Mouse (Mus musculus) kidney, embryonic 16.5 days (tissue): Measurements from ENCODE around the gene Klf15. TPM values are rescaled to one million over a fixed set of nuclear protein-coding genes. Genes with fewer than 3 reads are reported as not detected.
A peak's percentile ranks its signal among the peaks of the same experiment; 100 is the strongest.

ENCODE experiments used
- ATAC-seq: fragments of 200-750 bp; cut with Nextera tagmentation; 2 replicates; pipeline ENCODE4 v1.8.0; 2017; ENCODE audit warnings: moderate TSS enrichment; ENCODE audit not compliant: low FRiP score, low TSS enrichment
- H3K27ac ChIP-seq: fragments of 300-500 bp; sonication (generic); 2 replicates; pipeline ENCODE4 v1.5.1; 2014; ENCODE audit warnings: low read length
- H3K27me3 ChIP-seq: fragments of 300-500 bp; sonication (generic); 2 replicates; pipeline ENCODE4 v1.6.1; 2014; ENCODE audit warnings: low read length, control low read depth, mixed read lengths; ENCODE audit not compliant: insufficient read depth
- H3K36me3 ChIP-seq: fragments of 300-500 bp; sonication (generic); 2 replicates; pipeline ENCODE4 v1.6.1; 2014; ENCODE audit warnings: low read length, control low read depth, mixed read lengths; ENCODE audit not compliant: insufficient read depth
- H3K4me1 ChIP-seq: fragments of 300-500 bp; sonication (generic); 2 replicates; pipeline ENCODE4 v1.6.1; 2014; ENCODE audit warnings: low read length, control low read depth, mixed read lengths; ENCODE audit not compliant: insufficient read depth
- H3K4me2 ChIP-seq: fragments of 300-500 bp; sonication (generic); replicated peaks from 2 replicates; pipeline ENCODE4 v1.6.1; 2014; ENCODE audit warnings: low read depth, low read length
- H3K4me3 ChIP-seq: fragments of 300-500 bp; sonication (generic); 2 replicates; pipeline ENCODE4 v1.5.1; 2014; ENCODE audit warnings: mild to moderate bottlenecking, low read length
- H3K9ac ChIP-seq: fragments of 300-500 bp; sonication (generic); replicated peaks from 2 replicates; pipeline ENCODE4 v1.6.1; 2014; ENCODE audit warnings: low read length
- H3K9me3 ChIP-seq: fragments of 300-500 bp; sonication (generic); 2 replicates; pipeline ENCODE4 v1.6.1; 2016; ENCODE audit warnings: low read length, control low read depth
- WGBS: fragments of 180-500 bp; shearing (Covaris S2); extraction: QIAGEN DNeasy Blood & Tissue Kit; methylation state at CpG from one replicate; pipeline ENCODE4 v1.1.7; 2014; 5-methylcytosine and 5-hydroxymethylcytosine counted together
- polyA plus RNA-seq: library from polyadenylated mRNA; unstranded; fragments of >200 nt; fragmentation: Nextera tagmentation; extraction: Ambion mirVana; gene quantifications from 2 replicates; pipeline ENCODE4 v1.2.1, GENCODE M21; 2015

Klf15 gene
- 16.1 TPM in 2 replicates for polyA plus RNA-seq

- peak within 1 kb of the TSS; percentile 76 for H3K9ac ChIP-seq
- WGBS: under 1% methylated on average over 64 of the region's 70 CpGs
- H3K36me3 ChIP-seq: peaks cover 4% of the 10 kb centered on the region; the same call in 1 of the 2 replicates
- peak within 1 kb of the TSS; percentile 71 for H3K4me3 ChIP-seq
- H3K4me2 ChIP-seq: peak within 1 kb of the TSS; percentile 100
- peak within 1 kb of the TSS; percentile 7 for H3K27ac ChIP-seq
- H3K9me3 ChIP-seq: no peaks in the 10 kb centered on the region
- peak; percentile 78 for ATAC-seq
- H3K4me1 ChIP-seq: peaks cover 13% of the 10 kb centered on the region
- H3K27me3 ChIP-seq: peaks cover 17% of the 10 kb centered on the region
Measured at GRCm38 (mm10) chr6:90462181-90462706, at the start of gene Klf15. Gene Klf15 (plus strand): TSS chr6:90462576.

- Histone ChIP-seq H3K9ac (0 out of 2 replicates have a peak overlapping the region, but pooled peaks have one; percentile 28), H3K4me3 (peak overlapping the region; percentile 29), H3K4me2 (peak overlapping the region; percentile 55), H3K9me3 (no peaks in the 10 kb centered on the region), H3K27me3 (peaks cover 9% of the 10 kb centered on the region), H3K27ac (no peak overlapping the region), H3K4me1 (peaks cover 4% of the 10 kb centered on the region; the same call in 1 of the 2 replicates), H3K36me3 (no peaks in the 10 kb centered on the region)
- WGBS: 6% methylated on average over 14 of the region's 14 CpGs
- peak; percentile 86 for ATAC-seq
Measured at GRCm38 (mm10) chr6:90422565-90422964, 39.8 kb upstream of the Klf15 start.

- WGBS: 74% methylated on average over 3 of the region's 3 CpGs
- Histone ChIP-seq H3K4me1 (peaks cover 12% of the 10 kb centered on the region; the same call in 1 of the 2 replicates), H3K36me3 (no peaks in the 10 kb centered on the region), H3K9ac (no peak overlapping the region), H3K4me2 (no peak overlapping the region), H3K27ac (no peak overlapping the region), H3K9me3 (no peaks in the 10 kb centered on the region), H3K27me3 (peaks cover 14% of the 10 kb centered on the region), H3K4me3 (no peak overlapping the region)
- no peak for ATAC-seq
Measured at GRCm38 (mm10) chr6:90425361-90425760, 37.0 kb upstream of the Klf15 start.

- 79% methylated on average over 4 of the region's 4 CpGs for WGBS
- Histone ChIP-seq H3K9me3 (no peaks in the 10 kb centered on the region), H3K4me1 (peaks cover 12% of the 10 kb centered on the region; the same call in 1 of the 2 replicates), H3K9ac (no peak overlapping the region), H3K36me3 (no peaks in the 10 kb centered on the region), H3K4me3 (no peak overlapping the region), H3K4me2 (no peak overlapping the region), H3K27ac (no peak overlapping the region), H3K27me3 (peaks cover 14% of the 10 kb centered on the region)
- ATAC-seq: no peak
Measured at GRCm38 (mm10) chr6:90426003-90426402, 36.4 kb upstream of the Klf15 start.

- under 1% methylated on average over 31 of the region's 31 CpGs for WGBS
- Histone ChIP-seq H3K4me3 (peak within 1 kb of the TSS; percentile 50), H3K4me2 (peak within 1 kb of the TSS; percentile 87), H3K27ac (no peak within 1 kb of the TSS; the same call in 1 of the 2 replicates), H3K36me3 (no peaks in the 10 kb centered on the region), H3K4me1 (peaks cover 8% of the 10 kb centered on the region; the same call in 1 of the 2 replicates), H3K27me3 (peaks cover 14% of the 10 kb centered on the region), H3K9ac (peak within 1 kb of the TSS; percentile 64), H3K9me3 (no peaks in the 10 kb centered on the region)
- ATAC-seq: peak; percentile 87
Measured at GRCm38 (mm10) chr6:90428380-90428974, 33.9 kb upstream of the Klf15 start, which contains the start of gene Cfap100. Gene Cfap100 (minus strand): TSS chr6:90428797.

GRCm38 (mm10) chr6:90429911-90430310, 32.5 kb upstream of the Klf15 start:
- Histone ChIP-seq H3K4me2 (no peak overlapping the region), H3K9ac (no peak overlapping the region), H3K9me3 (no peaks in the 10 kb centered on the region), H3K27ac (no peak overlapping the region), H3K36me3 (no peaks in the 10 kb centered on the region), H3K4me1 (peaks cover 8% of the 10 kb centered on the region; the same call in 1 of the 2 replicates), H3K27me3 (peaks cover 14% of the 10 kb centered on the region), H3K4me3 (no peak overlapping the region)
- no peak for ATAC-seq
- WGBS: 50% methylated on average over 14 of the region's 14 CpGs

- Histone ChIP-seq H3K4me1 (peaks cover 8% of the 10 kb centered on the region; the same call in 1 of the 2 replicates), H3K36me3 (no peaks in the 10 kb centered on the region), H3K27me3 (peaks cover 14% of the 10 kb centered on the region), H3K9me3 (no peaks in the 10 kb centered on the region), H3K9ac (no peak overlapping the region), H3K27ac (no peak overlapping the region), H3K4me2 (no peak overlapping the region), H3K4me3 (no peak overlapping the region)
- ATAC-seq: no peak
- 75% methylated on average over 2 of the region's 2 CpGs for WGBS
Measured at GRCm38 (mm10) chr6:90431487-90431886, 30.9 kb upstream of the Klf15 start.

GRCm38 (mm10) chr6:90434687-90435086, 27.7 kb upstream of the Klf15 start:
- 71% methylated on average over 3 of the region's 3 CpGs for WGBS

GRCm38 (mm10) chr6:90435195-90435618, 27.2 kb upstream of the Klf15 start:
- H3K4me3 ChIP-seq: no peak overlapping the region
- no peaks in the 10 kb centered on the region for H3K4me1 ChIP-seq
- H3K27me3 ChIP-seq: no peaks in the 10 kb centered on the region
- no peak overlapping the region for H3K4me2 ChIP-seq
- 0 out of 2 replicates have a peak, but pooled peaks cover 5% of the 10 kb centered on the region for H3K9me3 ChIP-seq
- H3K36me3 ChIP-seq: no peaks in the 10 kb centered on the region
- peak; percentile 82 for ATAC-seq
- 19% methylated on average over 11 of the region's 11 CpGs for WGBS
- no peak overlapping the region for H3K9ac ChIP-seq
- no peak overlapping the region for H3K27ac ChIP-seq

More at GRCm38 (mm10) chr6:90434687-90435086, 27.7 kb upstream of the Klf15 start:
- peak; percentile 47; the same call in 1 of the 2 replicates for ATAC-seq
- H3K4me1 ChIP-seq: no peaks in the 10 kb centered on the region
- no peaks in the 10 kb centered on the region for H3K27me3 ChIP-seq
- no peak overlapping the region for H3K27ac ChIP-seq
- no peak overlapping the region for H3K4me3 ChIP-seq
- no peak overlapping the region for H3K9ac ChIP-seq
- no peak overlapping the region for H3K4me2 ChIP-seq
- H3K9me3 ChIP-seq: 0 out of 2 replicates have a peak, but pooled peaks cover 5% of the 10 kb centered on the region
- no peaks in the 10 kb centered on the region for H3K36me3 ChIP-seq
